Mouse (Mus musculus): ENCODE data around the gene Pofut2.

The Pofut2 gene

GRCm38 (mm10) chr10:77258704-77259621, at the start of gene Pofut2:
Gene Pofut2 (plus strand): TSS chr10:77259218.
- peak; percentile 97 to 99 for DNase-seq

DNA sequence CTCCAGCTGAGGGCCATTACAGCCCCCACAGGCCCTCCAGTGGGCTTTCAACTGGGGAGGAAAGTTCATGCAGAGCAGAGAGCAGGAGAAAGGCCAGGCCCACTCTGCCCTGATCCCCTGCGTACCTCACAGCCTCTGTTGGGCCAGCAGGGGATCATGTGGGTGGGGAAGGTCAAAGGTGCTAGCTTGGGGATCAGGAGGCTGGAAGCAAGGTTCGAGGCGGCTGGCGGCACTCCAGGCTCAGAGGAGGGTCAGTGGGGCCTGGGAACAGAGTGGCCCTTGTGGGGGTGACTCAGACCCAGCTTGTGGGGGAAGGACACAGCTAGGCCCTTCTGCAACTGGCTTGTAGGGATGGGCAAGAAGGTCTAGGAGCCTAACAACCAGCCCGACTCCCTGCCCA, 49.8 kb upstream of the Pofut2 start:
- DNase-seq, result no peak

DNA sequence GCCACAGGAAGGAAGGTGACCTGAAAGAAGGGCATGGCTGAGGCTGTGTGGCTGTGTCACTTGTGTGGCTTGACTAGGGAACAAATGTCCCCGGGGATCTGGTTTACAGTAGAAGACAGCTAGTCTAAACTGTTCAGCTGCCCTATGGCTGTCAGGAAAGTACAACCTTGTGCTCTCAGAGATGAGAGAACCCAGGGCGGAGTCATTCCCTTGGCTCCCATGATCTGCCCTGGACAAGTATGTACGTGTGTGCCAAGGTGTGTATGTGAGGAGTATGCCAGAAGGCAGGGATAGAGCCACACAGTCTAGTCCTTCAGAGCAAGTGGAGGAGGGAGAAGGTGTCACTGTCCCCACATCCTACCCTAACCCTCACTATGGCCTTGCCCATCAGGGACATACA, 48.4 kb upstream of the Pofut2 start:
- no peak for DNase-seq

GRCm38 (mm10) chr10:77211116-77211570, 47.9 kb upstream of the Pofut2 start:
- peak; percentile 53 to 67 for DNase-seq

GRCm38 (mm10) chr10:77212354-77213120, 46.5 kb upstream of the Pofut2 start:
- no peak for DNase-seq

DNA sequence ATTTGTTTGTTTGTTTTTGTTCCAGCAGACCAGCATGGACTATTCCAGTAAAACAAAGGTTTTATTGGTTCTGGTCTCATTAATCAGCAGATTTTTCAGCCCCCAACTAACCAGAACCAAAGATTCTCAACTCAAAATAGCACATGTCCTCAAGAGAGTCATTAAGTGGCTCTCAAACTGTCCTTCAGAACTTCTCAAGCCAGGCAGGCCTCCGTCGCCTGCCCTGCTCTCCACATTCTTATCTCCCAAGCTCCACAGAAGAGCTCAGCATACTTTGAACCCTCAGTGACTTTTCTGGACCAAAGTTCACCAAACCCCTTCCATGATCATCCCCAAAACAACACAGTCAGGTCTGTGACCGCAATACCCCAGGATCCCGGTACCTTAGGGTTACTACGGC, 45.5 kb upstream of the Pofut2 start:
- no peak for DNase-seq

- DNase-seq, result peak; percentile 51 to 71
Observed at GRCm38 (mm10) chr10:77214586-77214985, 44.4 kb upstream of the Pofut2 start.

DNA sequence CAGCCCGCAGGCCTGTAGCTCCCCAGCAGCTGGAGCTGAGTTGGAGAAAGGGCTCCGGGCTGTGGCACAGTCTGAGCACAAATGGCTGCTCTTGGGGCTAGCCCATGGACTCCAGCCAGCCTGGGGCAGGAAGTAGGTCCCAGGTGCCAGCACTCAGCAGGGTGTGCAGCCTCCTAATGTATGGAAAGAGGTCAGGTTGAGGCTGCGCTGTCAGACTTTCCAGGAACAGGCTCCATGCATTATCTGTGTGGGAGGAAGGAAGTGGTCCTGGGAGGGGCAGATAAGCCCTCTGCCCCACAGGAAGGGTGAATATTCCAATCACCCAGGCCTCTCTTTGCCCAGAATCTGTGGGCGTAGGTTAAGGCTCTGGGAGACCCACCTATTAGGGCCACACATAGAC, 43.4 kb upstream of the Pofut2 start:
- peak; percentile 33 to 60 for DNase-seq

DNA sequence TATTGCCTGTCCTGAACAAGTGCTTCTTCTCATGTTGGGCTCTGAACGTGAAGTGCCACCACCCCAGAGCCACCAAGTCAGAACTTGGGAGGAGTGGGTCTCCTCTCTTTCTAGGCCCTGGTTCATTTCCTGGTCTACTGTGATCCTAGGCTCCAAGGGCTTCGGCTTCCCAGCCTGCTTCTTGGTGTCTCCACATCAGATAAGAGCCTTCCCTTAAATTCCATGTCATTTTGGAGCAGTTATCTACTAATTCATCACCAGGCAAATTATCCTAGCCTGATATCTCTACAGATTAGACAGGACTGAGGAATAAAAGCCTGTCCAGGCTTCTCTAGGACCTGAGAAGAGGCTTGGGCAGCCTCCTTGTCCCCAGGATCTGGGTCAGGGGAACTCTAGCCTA, 42.7 kb upstream of the Pofut2 start:
- DNase-seq, result no peak

- DNase-seq, result peak; percentile 46 to 60
Observed at GRCm38 (mm10) chr10:77217155-77217731, 41.8 kb upstream of the Pofut2 start.

DNA sequence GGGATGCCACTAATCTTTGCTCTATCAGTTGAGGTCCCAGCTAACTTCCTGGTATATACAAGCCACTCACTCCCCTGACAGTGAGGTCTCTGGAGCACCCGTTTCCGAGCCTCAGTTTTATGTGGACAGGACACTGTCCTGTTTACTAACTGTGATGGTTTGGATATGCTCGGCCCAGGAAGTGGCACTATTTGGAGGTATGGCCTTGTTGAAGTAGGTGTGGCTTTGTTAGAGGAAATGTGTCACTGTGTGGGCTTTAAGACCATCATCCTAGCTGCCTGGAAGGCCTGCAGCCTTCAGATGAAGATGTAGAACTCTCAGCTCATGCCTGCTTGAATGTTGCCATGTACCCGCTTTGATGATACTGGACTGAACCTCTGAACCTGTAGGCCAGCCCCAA, 41.0 kb upstream of the Pofut2 start:
- DNase-seq, result no peak

- no peak for DNase-seq
Observed at GRCm38 (mm10) chr10:77219411-77220025, 39.5 kb upstream of the Pofut2 start.

- no peak for DNase-seq
Observed at GRCm38 (mm10) chr10:77221108-77221507, 37.9 kb upstream of the Pofut2 start.

DNA sequence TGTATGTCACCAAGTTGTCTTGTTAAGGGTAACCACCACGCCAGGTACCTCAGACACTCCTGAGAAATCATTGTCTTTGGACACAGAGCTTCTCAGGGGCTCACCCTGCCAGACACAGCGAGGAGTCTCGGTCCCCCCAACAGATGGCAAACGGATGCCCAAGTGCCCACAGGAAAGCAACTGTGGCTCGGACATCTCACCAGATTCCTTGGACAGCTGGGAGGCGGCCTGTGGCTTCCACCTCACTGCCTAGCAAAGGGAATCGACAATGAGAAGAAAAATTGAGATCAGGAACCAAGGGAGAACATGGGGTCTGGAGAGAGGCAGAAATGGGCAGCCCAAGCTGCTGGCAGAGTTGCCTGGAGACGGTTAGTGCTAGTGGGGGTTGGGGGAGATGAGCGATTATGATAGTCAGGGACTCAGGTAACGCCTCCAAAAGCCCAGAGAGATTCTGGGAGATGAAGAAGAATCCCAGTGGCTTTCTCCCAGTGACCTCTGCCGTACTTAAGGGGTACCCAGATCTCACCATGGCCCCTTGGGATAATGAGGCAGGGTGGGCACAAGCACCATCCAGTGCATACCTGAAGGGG, 36.0 kb upstream of the Pofut2 start:
- no peak for DNase-seq

- no peak for DNase-seq
Observed at GRCm38 (mm10) chr10:77224390-77224789, 34.6 kb upstream of the Pofut2 start.

DNA sequence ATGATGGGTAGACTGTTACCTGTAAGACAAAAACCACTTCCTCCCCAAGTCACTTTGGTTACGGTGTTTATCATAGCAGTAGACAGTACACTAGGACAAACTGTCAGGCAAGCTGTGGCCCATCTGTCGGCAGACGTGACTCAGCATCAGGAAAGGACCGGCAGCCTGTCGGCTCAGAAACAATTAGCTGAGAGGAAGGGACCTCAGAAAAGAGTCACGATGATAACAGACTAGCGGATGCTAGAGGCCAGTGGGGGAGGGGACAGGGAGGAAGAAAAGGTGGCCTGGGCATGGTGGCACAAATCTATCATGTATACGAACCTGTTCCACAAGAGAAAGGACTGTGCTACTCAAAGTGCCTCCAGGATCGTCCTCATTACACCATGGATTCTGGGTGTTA, 33.6 kb upstream of the Pofut2 start:
- peak in 1 of 2 experiments; percentile 44 for DNase-seq

- no peak for DNase-seq
Observed at GRCm38 (mm10) chr10:77225995-77226688, 32.9 kb upstream of the Pofut2 start.

DNA sequence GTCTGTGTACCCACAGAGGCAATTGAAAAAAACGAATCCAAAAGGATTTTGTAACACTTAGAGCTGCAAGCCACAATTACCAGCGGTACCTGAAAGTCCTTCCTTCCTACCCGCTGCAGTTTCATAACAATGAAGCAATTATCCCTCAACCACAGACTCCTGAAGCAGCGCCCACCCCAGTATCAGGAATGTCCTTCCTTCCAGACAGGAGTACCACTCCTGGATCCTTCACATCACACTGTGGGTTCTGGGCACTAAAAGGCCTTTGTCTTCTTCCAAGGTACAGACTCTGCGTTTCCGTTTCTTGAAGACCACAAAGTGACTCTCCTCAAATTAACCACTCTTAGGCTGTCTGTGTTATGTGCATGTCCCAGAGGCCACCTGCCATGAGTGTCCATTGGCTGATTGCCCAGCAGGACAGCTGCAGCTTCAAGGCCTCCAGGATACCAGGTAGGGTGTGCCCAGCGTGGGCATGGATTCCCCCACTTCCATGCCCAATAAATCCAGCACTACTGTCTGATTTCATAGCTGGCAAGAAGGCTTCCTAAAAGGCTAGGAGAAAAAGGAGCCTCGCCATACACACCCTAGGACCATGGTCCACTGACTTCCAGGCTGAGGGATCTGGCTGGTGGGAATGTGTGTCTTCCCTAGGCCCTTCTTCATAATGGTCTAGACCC, 32.2 kb upstream of the Pofut2 start:
- no peak for DNase-seq

GRCm38 (mm10) chr10:77227368-77227723, 31.7 kb upstream of the Pofut2 start:
- DNase-seq, result no peak

- peak in 1 of 2 experiments; percentile 51 for DNase-seq
Observed at GRCm38 (mm10) chr10:77229609-77230595, 29.1 kb upstream of the Pofut2 start.

All from kidney, postnatal 4 days (tissue).